Mouse (Mus musculus): ENCODE results near the gene Hoxd4.

- TF ChIP-seq CTCF (conservative IDR thresholded peaks at IDR 0.05; ENCODE audit: insufficient read depth, insufficient read length, low read depth, low read length): no peak
- no peak for TF ChIP-seq POLR2A (IDR thresholded peaks at IDR 0.05; ENCODE audit: low read depth, low read length)
These were observed 13.4 kb downstream of the Hoxd4 start for GRCm38 (mm10) chr2:74725171-74725570.
